Mouse (Mus musculus): ENCODE measurements around the gene Krt36. TPM values are rescaled to one million over a fixed set of nuclear protein-coding genes. Genes with fewer than 3 reads are reported as not detected.

Gene Krt36
- 0.11 TPM in 1 of 2 replicates, not detected in the other for polyA plus RNA-seq (2012; rRNA removed)

GRCm38 (mm10) chr11:100105576-100106122 is at the start of gene Krt36:
Gene Krt36, minus strand, starts transcription at chr11:100105626.
- WGBS = 33% methylated on average over 6 of the region's 6 CpGs
- no peak for DNase-seq (ENCODE audit: low read depth, low spot score)

GRCm38 (mm10) chr11:100148615-100149330 is 43.3 kb upstream of the Krt36 start, which contains the start of gene Krt19:
Gene Krt19, minus strand, starts transcription at chr11:100148665.
- no peak for DNase-seq (ENCODE audit: low read depth, low spot score)
- whole genome bisulfite sequencing = 32% methylated on average over 9 of the region's 9 CpGs

GRCm38 (mm10) chr11:100147566-100148353 is 42.3 kb upstream of the Krt36 start:
- 23% methylated on average over 5 of the region's 5 CpGs for WGBS
- no peak for DNase-seq (ENCODE audit: low read depth, low spot score)

GRCm38 (mm10) chr11:100145858-100146560 is 40.6 kb upstream of the Krt36 start:
- 1% methylated on average over 13 of the region's 13 CpGs for WGBS
- no peak for DNase-seq (ENCODE audit: low read depth, low spot score)

- WGBS = 3% methylated on average over 20 of the region's 20 CpGs
These were observed 39.7 kb upstream of the Krt36 start for GRCm38 (mm10) chr11:100145104-100145503.

GRCm38 (mm10) chr11:100140966-100141365 is 35.5 kb upstream of the Krt36 start:
- DNase-seq (ENCODE audit: low read depth, low spot score) = no peak
- 30% methylated on average over 21 of the region's 21 CpGs for WGBS

More at GRCm38 (mm10) chr11:100145104-100145503, 39.7 kb upstream of the Krt36 start:
- no peak for DNase-seq (ENCODE audit: low read depth, low spot score)

GRCm38 (mm10) chr11:100139391-100139790 is 34.0 kb upstream of the Krt36 start:
- DNase-seq (ENCODE audit: low read depth, low spot score) = no peak

GRCm38 (mm10) chr11:100138809-100139208 is 33.4 kb upstream of the Krt36 start:
- WGBS = 31% methylated on average over 7 of the region's 7 CpGs
- DNase-seq (ENCODE audit: low read depth, low spot score) = no peak

More at GRCm38 (mm10) chr11:100139391-100139790, 34.0 kb upstream of the Krt36 start:
- 18% methylated on average over 2 of the region's 2 CpGs for WGBS

GRCm38 (mm10) chr11:100137693-100138092 is 32.3 kb upstream of the Krt36 start:
- DNase-seq (ENCODE audit: low read depth, low spot score) = no peak
- WGBS = 22% methylated on average over 5 of the region's 5 CpGs

- WGBS = 24% methylated on average over 5 of the region's 5 CpGs
- no peak for DNase-seq (ENCODE audit: low read depth, low spot score)
These were observed 31.1 kb upstream of the Krt36 start for GRCm38 (mm10) chr11:100136559-100136958.

GRCm38 (mm10) chr11:100135731-100136130 is 30.3 kb upstream of the Krt36 start, which contains the start of gene Krt15:
Gene Krt15, minus strand, starts transcription at chr11:100135928.
- no peak for DNase-seq (ENCODE audit: low read depth, low spot score)
- 57% methylated on average over 7 of the region's 7 CpGs for WGBS

GRCm38 (mm10) chr11:100124901-100125300 is 19.5 kb upstream of the Krt36 start:
- DNase-seq (ENCODE audit: low read depth, low spot score) = no peak
- WGBS = 90% methylated on average over 7 of the region's 7 CpGs

- WGBS = 68% methylated on average over 3 of the region's 3 CpGs
These were observed 16.0 kb upstream of the Krt36 start, which contains the start of gene Krt13 for GRCm38 (mm10) chr11:100121466-100121865. Gene Krt13, minus strand, starts transcription at chr11:100121566.

GRCm38 (mm10) chr11:100120331-100120730 is 14.9 kb upstream of the Krt36 start:
- 71% methylated on average over 5 of the region's 5 CpGs for WGBS
- DNase-seq (ENCODE audit: low read depth, low spot score) = no peak

More at GRCm38 (mm10) chr11:100121466-100121865, 16.0 kb upstream of the Krt36 start, which contains the start of gene Krt13:
- no peak for DNase-seq (ENCODE audit: low read depth, low spot score)

- WGBS = 45% methylated on average over 2 of the region's 2 CpGs
- DNase-seq (ENCODE audit: low read depth, low spot score) = peak; percentile 68
These were observed 8.3 kb upstream of the Krt36 start for GRCm38 (mm10) chr11:100113742-100114029.

GRCm38 (mm10) chr11:100112935-100113741 is 7.7 kb upstream of the Krt36 start:
- WGBS = 55% methylated on average over 11 of the region's 11 CpGs
- no peak for DNase-seq (ENCODE audit: low read depth, low spot score)

- no peak for DNase-seq (ENCODE audit: low read depth, low spot score)
- 76% methylated on average over 15 of the region's 15 CpGs for WGBS
These were observed 2.6 kb downstream of the Krt36 start for GRCm38 (mm10) chr11:100102693-100103429.

- WGBS = 84% methylated on average over 4 of the region's 4 CpGs
- no peak for DNase-seq (ENCODE audit: low read depth, low spot score)
These were observed 5.0 kb downstream of the Krt36 start for GRCm38 (mm10) chr11:100100391-100100790.

Data from large intestine, adult 2 months (tissue).